Mouse (Mus musculus) cerebellum, postnatal 10 days (tissue): ENCODE results near the gene Trim17.

Experiments
- DNase-seq, 2 experiments: peaks; one replicate each; pipeline ENCODE4 v3.0.0; 2021; ENCODE audit warnings: mixed read lengths in 2 of 2

Trim17 gene

DNA sequence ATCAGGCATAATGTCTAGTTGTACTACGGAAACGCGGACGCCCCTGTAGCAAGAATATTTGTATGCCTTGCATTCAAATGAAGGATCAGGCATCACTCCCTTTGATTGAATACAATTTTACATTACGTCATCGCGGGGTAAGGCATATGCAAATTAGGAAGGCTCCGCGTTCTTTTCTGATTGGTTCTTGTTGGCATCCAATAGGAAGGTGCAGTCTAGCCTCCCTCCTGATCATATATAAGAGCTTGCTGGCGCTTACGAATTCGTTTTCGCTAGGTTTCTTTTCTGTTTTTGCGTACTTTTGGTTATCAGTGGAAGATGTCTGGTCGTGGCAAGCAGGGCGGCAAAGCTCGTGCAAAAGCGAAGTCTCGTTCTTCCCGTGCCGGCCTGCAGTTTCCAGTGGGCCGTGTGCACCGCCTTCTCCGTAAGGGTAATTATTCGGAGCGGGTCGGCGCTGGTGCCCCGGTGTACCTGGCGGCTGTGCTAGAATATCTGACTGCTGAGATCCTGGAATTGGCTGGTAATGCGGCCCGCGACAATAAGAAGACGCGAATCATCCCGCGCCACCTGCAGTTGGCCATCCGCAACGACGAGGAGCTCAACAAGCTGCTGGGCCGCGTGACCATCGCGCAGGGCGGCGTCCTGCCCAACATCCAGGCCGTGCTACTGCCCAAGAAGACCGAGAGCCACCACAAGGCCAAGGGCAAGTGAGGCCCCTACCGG, at the start of gene Trim17, which contains the start of gene Hist3h2a:
Trim17 (plus strand) TSS at position 266 of the 723 bp plus-strand sequence.
Hist3h2a (plus strand) TSS at position 266 of the 723 bp plus-strand sequence.
- peak; percentile 93 to 94 for DNase-seq

DNA sequence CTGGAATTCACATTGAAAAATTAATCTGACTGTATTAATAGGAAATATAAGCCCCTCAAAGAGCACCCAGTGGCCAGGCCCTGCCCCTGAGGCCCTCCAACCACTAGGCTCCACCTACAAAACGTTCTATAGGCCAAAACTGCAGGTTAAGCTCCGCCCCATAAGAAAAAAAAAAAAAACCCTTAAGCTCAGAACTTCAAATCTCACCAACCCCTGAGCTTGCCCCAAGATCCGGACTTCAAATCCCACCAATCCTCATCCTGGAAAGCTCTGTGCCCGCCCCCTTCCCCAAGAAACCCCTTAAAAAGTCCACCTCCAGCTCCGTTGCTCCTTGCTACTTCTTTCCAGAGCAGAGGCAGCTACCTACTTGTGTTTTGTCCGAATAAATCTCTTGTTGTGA, 49.6 kb upstream of the Trim17 start:
- DNase-seq, result peak; percentile 26 to 43

DNA sequence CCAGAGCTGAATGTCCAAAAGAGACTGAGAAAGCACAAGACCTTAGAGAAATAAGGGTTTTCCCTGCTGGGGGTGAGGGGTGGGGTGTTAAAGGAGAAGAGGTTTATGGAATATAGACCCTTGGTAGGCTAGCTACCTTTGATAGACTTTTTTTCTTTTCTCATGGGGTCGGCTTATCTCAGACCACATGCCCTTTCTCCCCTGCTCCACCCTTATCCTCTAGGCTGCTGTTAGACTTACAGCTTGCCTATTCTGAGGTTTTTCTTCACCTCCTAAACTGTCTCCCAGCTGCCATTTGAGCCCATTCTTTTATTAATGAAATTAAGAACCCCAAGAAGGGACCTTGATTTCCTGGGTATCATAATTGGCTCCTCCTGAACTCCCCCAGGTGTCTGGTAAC, 40.7 kb upstream of the Trim17 start:
- DNase-seq, result no peak

DNA sequence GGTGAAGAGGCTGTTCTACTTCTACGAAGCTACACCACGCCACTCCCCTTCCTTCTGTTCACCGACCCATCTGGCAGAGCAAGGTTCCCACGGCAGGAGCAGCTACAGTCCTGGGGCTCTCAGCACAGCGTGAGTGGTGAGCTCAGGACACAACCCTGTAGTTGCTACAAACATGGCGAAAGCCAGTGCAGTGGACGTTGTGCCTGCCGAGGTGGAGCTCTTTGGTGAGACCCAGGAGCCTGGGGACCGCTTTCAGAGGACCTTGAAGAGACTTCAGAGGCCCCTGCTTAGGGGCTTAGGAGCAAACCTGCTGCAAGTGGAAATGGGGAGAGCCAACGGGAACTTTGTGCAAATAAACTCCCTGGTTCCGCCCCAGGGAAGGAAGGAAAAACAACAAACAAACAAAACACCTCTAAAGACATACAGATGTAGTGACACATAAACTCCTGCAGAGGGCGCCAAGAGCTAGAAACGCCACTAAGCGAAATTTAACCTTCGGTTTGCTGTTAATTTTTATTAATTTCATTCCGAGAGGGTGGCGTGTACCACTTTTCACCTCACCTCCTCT, 39.9 kb upstream of the Trim17 start:
- peak; percentile 55 to 74 for DNase-seq

DNA sequence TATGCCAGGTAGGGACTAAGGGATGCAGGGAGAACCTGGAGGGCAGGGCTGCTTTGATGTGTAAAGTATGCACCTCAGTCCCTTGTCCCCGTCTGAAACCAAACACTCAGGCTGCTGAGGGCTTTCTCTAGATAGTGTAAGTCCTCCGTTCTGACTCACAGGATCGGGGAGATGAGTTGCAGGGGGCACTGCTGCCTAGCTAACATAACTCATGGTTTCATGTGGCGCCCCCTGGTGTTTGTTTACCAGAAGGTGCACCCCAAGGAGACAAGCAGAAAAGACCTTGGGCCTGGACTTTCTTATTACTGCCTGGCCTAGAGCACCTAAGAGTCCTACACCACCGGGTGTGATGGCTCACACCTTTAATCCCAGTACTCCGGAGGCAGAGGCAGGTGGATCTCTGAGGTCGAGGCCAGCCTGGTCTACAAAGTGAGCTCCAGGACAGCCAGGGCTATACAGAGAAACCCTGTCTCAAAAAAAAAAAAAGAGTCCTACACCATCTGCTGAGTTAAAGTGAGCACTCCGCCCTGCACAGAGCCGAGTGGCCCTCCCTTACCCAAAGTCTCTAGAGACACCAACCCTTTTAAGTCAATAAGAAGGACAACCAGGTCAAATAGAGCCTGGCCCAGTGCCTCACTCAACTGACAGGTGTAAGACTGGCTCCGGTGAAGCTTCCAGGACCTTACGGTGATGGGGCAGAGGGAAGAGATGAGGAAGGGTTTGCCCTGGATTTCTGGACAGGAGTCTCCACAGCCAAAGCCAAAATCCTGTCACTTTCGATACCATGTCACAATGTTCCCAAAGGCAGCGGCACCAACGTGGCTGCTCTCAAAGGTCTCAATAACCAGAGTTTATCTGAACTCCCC, 37.4 kb upstream of the Trim17 start:
- DNase-seq, result peak; percentile 63 to 70

DNA sequence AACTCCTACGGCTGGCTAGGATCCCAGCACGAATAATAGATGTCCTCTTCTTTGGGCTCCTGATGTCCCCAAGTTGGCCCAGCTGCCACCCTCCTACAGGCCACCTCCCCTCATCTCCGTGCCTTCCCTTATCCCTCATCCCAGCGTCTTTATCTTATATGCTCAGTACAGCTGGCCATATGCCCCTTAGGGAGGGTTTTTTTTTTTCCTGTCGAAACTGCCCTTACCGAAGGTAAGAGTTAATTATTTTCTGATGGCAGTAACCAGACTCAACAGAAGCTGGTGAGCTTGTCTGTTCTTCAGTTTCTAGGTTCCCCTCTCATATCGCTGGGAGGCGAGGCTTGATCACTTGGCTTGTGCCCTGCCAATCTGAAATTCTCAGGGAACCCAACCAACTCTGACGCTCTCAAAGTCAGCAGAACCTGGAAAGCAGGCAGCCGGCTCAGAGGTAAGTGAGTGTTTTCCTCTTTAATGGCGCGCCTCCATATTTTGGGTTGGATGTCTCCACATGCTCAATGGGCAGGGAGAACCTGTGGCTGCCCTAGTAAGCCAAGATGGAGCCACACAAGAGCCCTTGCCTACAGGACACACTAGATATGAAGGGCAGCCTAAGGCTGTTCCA, 36.6 kb upstream of the Trim17 start, which contains the start of gene Btnl10:
Btnl10 (plus strand) TSS at position 164 of the 622 bp plus-strand sequence.
- DNase-seq, result no peak

DNA sequence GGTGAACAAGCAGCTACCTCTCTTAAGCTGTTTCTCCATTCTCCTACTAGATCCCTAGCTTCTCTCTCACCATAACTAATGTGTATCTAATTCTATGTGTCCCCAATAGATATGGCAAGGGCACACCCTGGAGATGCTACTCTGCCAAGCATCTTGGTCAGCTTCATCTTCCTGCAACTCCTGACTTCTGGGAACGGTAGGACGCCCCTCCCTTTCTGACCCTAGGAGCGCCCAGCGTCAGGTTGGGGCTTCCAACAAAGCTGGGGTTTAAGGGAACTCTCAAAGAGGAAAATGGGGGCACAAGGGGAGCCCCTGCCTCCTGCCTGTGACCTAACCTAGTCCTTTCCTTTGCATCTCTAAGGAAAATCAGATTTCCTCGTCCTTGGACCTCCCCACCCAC, 35.7 kb upstream of the Trim17 start:
- no peak for DNase-seq

DNA sequence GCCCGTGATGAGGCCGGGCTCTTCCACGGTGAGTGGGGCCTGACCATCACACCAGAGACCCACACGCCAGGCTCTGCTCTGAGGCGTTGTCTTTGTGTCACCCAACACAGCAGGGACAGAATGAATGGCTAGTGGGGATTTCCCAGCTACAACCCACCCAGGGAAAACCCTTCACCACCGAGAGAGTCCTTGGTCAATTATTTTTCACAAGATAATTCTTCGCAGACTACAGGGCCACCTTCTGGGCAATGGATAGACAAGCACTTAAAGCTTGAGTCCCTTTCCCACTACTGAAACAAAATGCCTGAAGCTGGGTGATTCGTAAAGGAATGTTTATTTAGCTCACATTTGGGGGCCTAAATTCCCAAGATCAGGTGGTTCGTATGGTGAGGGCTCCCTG, 32.1 kb upstream of the Trim17 start:
- DNase-seq, result no peak

DNA sequence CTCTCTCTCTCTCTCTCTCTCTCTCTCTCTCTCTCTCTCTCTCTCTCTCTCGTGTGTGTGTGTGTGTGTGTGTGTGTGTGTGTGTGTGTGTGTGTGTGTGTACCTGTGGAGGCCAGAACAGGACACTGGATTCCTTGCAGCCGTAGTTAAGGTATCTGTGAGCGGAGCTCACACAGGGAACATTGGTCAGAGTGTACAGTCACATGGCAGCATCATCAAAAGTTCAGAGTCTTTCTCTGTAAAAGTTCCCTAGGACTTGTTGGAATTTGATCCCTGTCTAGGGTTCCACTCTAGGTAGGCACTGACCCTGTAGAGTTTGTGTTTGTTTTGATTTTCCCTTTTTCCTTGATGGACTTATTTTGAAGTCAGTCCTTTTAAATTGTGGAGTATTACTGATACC, 27.8 kb upstream of the Trim17 start:
- DNase-seq, result no peak

DNA sequence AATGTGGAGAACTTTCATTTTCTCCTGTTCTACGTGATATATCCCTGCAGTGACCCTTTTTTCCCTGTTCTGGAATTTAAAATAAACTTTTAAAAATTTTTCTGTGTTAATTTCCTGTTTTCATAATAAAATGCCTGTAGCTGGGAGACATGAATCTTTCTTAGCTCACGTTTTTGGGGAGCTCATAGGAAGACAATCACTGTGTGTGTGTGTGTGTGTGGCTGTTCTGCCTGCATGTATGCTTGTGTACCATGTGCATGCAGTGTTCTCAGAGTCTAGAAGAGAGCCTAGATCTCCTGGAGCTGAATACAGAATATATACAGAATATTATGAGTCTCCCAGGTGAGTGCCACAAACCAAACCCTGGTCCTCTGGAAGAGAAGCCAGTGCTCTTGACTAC, 27.4 kb upstream of the Trim17 start:
- no peak for DNase-seq

DNA sequence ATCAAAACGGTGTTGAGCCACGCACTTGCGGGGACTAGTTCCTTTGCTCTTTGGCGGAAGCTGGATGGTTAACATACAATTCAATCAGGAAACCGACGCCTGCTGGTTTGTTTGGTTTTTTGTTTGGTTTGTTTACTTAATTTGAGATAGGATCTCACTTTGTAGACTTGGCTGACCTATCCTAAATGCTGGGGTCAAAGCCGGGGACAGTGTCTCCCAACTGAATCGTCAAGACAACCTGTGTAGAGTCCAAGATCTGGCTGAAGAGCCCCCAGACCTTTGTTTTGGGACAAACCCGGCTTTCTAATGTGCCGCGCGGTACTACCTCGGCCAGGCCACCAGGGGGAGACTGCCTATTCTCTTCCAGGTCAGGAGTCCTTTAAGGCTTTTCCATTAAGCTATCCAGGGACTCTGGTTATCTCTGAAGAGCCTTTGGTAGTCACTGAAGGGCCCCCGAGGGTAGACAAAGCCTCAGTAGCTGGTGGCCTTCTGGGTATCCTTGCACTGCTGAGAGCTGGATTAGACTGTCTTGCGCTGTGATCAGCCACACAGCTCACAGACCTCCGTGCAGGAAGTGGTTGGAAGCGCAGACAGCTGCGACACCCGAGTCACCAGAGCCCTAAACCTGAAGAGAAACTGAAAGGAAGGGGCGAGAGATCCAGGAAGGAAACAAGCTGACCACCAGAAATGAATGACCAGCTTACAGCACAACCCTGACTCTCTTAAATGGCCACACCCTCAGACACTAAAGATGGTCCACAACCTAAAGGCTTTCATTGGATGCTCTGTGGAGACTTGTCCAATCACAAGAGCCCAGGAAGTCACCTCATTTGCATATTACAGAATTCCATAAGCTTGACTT, 26.5 kb upstream of the Trim17 start:
- DNase-seq, result peak; percentile 79 to 84

DNA sequence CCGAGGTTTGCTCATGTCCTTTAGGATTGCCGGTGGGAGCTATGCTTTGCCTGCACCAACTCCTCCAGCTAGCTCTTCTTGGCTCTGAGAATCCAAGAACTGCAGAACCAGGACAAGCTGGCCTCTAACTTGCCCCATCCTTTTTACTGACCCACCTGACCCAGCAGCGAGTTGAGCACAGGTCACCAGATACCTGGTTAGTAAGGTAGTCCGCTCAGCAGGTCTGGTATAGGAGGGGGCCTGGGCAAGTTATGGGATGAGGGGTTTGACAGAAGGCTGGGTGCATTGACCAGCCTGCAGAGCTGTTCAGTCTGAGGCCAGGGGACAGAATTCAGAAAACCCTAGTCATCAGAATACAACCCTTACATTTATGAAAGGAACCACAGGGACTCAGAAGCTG, 25.4 kb upstream of the Trim17 start:
- no peak for DNase-seq

DNA sequence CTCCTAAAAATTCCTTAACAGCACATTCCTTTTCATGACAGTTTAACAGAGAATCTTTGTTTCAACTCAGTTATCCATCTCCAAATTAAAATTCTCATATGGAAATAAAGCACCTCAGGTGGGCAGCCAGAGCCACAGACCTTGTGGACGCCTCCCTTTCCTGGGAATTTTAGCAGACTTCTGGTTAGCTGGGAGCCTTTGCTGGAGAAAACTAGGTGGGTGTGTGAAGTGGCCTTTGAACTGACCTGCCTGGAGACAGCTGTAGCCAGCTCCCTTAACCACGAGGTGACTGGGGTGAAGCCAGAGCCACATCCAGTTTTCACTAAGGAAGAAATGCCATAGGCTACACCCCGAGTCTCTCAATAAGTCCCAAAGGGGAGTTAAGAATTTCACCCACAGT, 24.8 kb upstream of the Trim17 start:
- DNase-seq, result no peak

DNA sequence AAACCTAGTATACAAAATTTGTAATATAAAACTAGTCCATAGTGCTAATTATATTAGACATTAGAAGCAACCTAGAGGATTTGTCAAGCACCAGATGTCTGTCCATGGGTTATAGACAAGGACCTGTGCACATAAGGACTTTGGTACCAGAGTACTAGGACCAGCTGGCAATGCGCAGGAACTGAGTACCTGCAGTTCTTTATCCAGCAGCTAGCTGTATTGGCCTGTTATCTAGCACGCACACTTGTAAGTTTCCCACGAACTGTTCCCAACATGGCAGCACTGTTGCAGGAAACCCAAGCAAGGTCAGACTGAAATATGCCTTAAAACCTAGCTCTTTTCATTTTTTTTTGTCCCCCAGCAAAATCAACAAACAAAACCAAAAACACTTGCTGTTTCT, 24.2 kb upstream of the Trim17 start:
- DNase-seq, result no peak

DNA sequence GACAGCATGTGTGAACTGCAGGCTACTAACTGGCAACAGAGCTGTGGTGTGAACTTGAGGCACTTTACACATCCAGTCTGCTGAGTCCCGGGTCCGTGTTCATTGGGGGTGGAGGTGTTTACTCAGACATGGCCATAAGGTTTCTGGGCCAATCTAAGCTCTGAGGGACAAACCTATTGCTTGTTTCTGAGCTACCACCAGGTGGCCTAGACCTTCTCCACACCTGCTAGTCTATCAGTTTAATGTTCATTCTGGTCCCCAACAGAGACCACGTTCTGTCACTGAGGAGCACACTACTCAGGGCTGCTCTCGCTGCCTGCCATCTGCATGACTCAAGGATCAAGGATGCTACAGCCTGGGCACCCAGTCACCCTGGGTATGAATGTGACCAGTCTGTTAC, 22.9 kb upstream of the Trim17 start:
- peak in 1 of 2 experiments; percentile 40 for DNase-seq

DNA sequence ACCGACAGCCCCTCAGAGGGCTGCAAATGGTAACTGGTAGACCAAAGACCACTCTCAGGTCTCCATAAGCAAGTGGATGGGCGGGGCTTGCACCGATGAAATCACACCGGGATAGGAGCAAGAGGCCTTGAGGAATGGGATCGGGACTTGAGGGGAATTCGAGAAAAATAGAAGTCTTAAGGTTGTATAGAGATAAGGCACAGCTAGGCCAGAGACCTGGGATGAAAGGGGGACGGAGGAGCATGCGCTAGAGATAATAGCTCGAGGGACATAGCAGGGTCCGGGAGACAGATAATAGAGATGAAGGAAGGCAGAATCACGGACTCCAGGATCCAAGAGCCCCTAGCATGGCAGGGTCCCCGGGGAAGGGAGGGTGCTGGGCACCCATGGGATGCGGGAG, 16.6 kb upstream of the Trim17 start:
- DNase-seq, result peak; percentile 57 to 58

DNA sequence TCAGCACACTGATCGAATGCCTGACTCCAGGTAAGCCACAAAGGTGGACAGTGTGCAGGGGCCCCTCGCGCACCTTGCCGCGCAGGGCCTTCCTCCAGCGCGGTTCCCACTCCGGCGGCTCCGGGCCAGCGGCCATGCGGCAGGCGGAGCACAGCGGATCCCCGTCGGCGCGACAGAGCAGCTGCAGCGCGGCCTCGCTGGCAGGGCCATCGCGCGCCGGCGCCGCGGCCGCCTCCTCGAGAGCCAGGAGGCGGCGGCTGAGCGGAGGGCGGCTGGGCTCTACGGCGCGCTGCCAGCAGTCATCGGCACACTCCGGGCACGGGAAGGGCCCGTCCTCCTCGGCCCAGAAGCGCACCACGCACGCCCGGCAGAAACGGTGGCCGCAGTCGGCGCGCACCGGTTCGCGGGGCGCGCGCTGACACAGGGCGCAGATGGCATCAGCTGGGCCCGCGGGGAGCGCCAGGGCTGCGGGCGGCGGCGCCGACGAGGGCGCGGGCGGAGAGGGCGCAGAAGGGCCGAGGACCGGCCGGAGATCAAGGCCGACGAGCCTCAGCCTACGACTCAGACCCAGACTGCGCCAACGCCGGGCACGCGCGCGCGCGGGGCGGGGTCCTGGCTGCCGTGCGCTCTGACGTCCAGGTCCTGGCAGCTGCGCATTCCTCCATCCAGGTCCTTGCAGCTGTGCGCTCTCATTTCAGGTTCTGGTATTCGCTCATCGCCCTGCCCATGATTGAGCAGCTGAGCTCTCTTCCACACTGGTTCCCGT, 16.0 kb upstream of the Trim17 start, which contains the start of gene Rnf187:
Rnf187 (minus strand) TSS at position 595 of the 766 bp plus-strand sequence.
- peak; percentile 96 for DNase-seq

DNA sequence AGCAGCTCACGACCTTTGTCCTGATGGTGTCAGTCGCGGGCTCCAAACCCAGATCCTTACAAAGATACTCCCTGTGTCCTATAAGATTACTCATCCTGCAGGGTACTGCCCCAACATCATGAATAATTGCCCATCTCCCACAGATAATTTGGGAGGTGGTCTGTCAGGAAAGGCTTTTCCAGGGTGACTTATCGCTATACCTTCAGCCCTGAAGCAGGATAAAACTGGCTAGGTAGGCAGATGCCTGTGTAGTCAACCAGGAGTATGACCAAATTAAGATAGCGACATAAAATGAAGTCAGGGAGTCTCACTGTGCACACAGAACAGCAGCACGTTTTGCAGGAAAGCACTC, 15.4 kb upstream of the Trim17 start:
- no peak for DNase-seq

DNA sequence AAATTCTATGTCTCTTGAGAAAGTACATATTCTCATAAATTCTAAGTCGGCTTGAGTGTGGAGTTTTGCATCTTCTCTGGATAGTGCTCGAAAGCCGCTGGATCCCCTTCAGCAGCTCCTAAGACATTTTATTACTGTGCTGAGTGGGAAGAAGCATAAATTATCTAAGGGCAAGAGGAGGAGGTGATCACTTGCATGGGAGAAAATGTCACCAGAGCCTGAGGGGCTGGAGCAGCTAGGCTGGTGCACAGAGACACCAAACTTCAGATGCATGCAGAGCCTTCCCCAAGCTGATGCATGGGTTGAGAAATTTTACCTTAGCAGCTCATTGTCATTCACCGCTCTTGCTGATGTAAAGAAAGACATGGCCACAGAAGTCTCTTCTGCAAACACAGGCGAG, 10.3 kb upstream of the Trim17 start:
- no peak for DNase-seq

DNA sequence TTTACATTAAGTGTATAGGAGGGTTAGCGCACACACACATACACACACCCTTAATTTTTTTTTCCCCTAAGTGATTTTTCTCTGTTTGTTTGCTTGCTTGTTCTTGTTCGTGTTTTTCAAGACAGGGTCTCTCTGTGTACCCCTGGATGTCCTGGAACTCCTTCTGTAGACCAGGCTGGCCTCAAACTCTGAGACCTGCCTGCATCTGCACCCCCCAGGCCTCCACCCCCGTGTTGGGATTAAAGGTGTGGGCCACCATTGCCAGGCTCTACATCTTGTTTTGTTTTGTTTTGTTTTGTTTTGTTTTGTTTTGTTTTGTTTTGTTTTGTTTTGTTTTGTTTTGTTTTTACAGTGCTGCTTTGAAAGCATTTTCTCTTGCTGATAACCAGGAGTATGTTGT, 7.2 kb upstream of the Trim17 start:
- peak in 1 of 2 experiments; percentile 51 for DNase-seq

DNA sequence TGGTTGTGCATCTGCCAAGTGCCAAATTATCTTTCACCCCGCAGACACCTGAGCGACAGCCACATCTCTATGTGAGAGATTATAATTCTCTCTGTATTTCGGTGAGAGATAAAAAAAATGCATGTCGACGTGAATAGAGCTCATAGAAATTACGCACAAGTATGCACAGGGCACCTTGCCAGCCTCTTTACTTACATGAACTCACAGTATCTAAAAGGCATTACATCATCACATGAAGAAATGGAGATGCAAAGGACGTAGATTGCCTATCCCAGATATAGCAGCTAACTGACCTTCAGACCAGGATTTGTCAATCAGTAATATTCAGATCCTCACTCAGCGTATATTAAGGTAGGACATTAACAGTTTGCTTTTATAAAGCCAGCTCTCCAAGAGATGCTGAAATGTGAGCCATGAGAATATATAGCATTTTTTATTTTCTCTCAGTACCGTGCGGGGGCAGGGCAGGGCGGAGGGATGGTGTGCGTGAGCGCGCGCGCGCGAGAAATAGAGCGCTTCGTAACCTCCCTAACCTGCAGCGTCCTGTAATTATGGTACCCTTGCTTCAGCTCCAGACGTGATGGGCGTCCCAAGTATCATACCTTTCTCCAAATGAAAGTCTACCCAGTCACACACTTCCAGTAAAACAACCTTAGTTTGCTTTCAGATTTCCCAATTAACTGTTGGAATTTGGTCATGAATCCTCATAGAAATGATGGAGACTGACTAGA, 6.5 kb upstream of the Trim17 start:
- peak; percentile 85 for DNase-seq
